Mouse (Mus musculus): ENCODE data around the gene Snx17. TPM values are rescaled to one million over a fixed set of nuclear protein-coding genes. Genes with fewer than 3 reads are reported as not detected.

The Snx17 gene
- polyA plus RNA-seq, 1 experiment, result 87.6 TPM

DNA sequence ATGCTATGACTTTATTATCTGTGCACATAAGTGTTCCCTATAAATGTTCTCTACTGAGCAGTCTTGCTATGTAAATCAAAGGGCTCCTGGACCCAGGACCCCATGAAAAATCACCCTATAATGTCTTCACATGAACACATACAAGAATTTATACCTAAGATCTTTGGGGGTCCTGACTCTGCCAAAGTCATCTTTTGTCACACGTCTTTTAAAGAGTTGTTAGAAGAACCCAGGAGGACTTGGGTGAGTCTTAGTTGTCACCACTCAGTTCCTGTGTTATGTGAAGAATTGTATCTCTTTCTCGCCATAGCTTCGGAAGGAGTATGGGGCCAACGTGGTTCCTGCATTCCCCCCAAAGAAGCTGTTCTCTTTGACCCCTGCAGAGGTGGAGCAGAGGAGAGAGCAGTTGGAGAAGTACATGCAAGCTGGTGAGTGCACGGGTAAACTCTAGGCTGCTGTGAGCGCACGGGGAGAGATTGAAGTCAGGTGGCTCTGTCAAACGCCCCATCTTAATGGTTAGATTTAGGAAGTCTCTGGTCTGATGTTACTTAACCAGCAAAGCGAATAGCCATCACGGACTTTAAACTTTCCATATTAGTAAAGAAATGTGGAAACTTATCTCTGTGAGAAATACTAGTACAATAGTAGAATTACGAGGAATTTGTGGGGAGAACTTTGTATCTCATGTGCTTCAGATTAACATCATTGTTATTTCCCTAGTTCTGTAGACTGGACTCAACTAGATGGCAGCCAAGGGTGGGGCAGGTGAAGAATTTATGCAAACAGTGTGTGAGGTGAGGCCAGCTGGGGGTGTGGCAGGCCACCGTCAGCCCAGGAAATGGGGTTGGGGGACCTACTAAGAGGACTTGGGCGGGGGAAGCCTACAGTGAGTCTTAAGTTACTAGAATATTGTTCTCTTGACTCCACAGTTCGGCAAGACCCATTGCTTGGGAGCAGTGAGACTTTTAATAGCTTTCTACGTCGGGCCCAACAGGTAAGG lies 1.8 kb downstream of the Snx17 start:
- Histone ChIP-seq H3K4me1 (ENCODE audit: control insufficient read depth, insufficient read depth, low read length) (peaks cover 4% of the 10 kb centered on the region), H3K4me3 (ENCODE audit: insufficient read depth, low read length) (no peak overlapping the region), H3K27ac (ENCODE audit: insufficient read depth, low read length) (no peak overlapping the region)
- TF ChIP-seq CTCF (IDR thresholded peaks at IDR 0.05; ENCODE audit: extremely low read depth, insufficient read depth, low read length) (no peak), POLR2A (IDR thresholded peaks at IDR 0.05; ENCODE audit: extremely low read depth, insufficient read depth, low read length) (no peak)

DNA sequence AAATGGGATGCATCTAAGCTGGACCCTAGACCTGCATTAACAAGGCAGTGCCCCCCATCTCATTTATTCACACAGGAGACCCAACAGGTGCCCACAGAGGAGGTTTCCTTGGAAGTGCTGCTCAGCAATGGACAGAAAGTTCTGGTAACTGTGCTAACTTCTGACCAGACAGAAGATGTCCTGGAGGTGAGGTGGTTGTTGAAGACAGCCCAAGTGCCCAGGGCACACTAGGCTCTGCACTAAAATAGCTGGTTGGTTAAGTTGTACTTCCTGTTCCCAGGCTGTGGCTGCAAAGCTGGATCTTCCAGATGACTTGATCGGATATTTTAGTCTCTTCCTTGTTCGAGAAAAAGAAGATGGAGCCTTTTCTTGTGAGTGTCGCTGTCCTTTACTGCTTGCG lies 2.6 kb downstream of the Snx17 start:
- H3K4me3 ChIP-seq (ENCODE audit: insufficient read depth, low read length), result no peak overlapping the region
- H3K4me1 ChIP-seq (ENCODE audit: control insufficient read depth, insufficient read depth, low read length), result peaks cover 4% of the 10 kb centered on the region
- no peak overlapping the region for H3K27ac ChIP-seq (ENCODE audit: insufficient read depth, low read length)
- TF ChIP-seq CTCF (IDR thresholded peaks at IDR 0.05; ENCODE audit: extremely low read depth, insufficient read depth, low read length) (no peak), POLR2A (IDR thresholded peaks at IDR 0.05; ENCODE audit: extremely low read depth, insufficient read depth, low read length) (no peak)

DNA sequence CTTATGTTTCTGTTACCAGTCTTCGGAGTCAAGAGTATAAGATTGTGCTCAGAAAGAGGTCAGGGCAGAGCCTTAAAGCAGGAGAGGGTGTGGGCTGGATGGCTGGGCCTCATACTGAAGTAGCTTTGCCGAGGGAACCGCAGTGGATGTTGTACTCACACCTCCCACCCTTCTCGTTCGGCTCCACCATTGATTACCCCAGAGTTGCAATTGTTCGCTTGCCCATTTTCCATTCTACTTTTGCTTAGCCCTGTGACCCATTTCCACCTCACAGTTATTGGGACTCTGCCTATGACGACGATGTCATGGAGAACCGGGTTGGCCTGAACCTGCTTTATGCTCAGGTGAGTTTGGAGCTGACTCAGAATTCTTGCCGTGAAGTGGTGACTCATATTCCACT lies 3.2 kb downstream of the Snx17 start:
- Histone ChIP-seq H3K27ac (ENCODE audit: insufficient read depth, low read length) (no peak overlapping the region), H3K4me1 (ENCODE audit: control insufficient read depth, insufficient read depth, low read length) (peaks cover 4% of the 10 kb centered on the region), H3K4me3 (ENCODE audit: insufficient read depth, low read length) (no peak overlapping the region)
- TF ChIP-seq POLR2A (IDR thresholded peaks at IDR 0.05; ENCODE audit: extremely low read depth, insufficient read depth, low read length) (no peak), CTCF (IDR thresholded peaks at IDR 0.05; ENCODE audit: extremely low read depth, insufficient read depth, low read length) (no peak)

DNA sequence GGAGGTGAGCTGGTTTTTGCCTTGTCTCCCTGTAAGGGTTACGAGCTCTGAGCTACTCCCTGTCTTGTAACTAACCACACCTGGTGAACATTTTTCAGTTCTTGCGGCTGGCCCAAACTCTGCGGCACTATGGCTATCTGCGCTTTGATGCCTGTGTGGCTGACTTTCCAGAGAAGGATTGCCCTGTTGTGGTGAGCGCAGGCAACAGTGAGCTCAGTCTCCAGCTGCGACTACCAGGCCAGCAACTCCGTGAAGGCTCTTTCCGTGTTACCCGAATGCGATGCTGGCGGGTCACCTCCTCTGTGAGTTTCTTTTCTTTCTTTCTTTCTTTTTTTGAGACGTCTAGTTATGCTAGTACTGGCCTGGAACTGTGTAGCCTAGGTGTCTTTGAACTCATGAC lies 4.0 kb downstream of the Snx17 start:
- TF ChIP-seq POLR2A (IDR thresholded peaks at IDR 0.05; ENCODE audit: extremely low read depth, insufficient read depth, low read length) (no peak), CTCF (IDR thresholded peaks at IDR 0.05; ENCODE audit: extremely low read depth, insufficient read depth, low read length) (no peak)

DNA sequence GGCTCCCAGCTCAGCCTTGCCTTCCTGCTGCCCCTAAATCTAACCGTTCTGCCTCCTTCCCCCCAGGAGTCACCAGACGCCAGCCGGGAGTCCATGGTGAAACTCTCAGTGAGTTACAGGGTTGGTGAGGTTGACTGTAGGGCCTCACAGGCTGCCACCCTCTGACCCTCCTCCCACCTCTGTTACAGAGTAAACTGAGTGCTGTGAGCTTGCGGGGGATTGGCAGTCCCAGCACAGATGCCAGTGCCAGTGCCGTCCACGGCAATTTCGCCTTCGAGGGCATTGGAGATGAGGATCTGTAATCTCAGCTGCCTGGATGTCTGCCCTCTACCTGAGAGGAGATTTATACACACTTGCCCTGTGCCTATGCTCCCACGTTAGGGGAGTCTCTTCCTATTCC lies 5.1 kb downstream of the Snx17 start:
- Histone ChIP-seq H3K4me3 (ENCODE audit: insufficient read depth, low read length) (no peak overlapping the region), H3K4me1 (ENCODE audit: control insufficient read depth, insufficient read depth, low read length) (peaks cover 2% of the 10 kb centered on the region; the same call in 1 of the 2 replicates), H3K27ac (ENCODE audit: insufficient read depth, low read length) (no peak overlapping the region)
- TF ChIP-seq POLR2A (IDR thresholded peaks at IDR 0.05; ENCODE audit: extremely low read depth, insufficient read depth, low read length) (peak; percentile 5; the same call in 1 of the 2 replicates), CTCF (IDR thresholded peaks at IDR 0.05; ENCODE audit: extremely low read depth, insufficient read depth, low read length) (no peak)

More for the DNA sequence above, 4.0 kb downstream of the Snx17 start:
- Histone ChIP-seq H3K4me1 (ENCODE audit: control insufficient read depth, insufficient read depth, low read length) (peaks cover 2% of the 10 kb centered on the region; the same call in 1 of the 2 replicates), H3K4me3 (ENCODE audit: insufficient read depth, low read length) (no peak overlapping the region), H3K27ac (ENCODE audit: insufficient read depth, low read length) (no peak overlapping the region)

DNA sequence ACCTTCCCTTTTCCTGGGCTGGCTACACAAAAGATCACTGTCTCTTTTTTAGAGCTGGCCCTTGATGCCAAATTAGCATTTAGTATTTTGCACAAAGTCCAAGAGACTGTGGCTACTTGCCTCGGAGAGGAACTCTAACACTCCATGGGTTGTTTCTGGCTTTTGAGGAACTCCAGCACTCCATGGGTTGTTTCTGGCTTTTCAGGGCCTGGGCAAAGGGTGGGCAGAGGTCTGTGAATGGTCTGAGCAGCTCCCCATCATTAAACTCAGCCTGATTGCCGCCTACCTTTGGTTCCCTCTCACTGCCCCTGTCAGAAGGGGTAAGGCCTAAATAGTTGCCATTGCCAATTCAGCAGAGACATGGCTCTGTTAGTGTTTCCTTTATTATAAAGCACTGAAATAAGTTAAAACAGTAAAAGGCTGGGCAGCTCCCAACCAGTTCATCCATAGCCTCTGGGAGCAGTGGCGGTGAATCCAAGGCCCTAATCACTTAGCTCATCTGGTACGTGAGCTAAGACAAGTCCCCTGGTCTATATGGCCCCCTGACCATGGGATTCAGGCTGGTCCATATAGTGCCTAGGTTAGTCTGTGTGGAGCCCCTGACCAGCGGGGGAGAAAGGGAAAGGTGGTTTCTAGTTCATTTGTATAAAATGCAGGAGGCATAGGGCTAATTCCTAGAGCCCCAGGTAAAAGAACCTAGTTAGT lies 5.7 kb downstream of the Snx17 start:
- no peak overlapping the region for H3K4me3 ChIP-seq (ENCODE audit: insufficient read depth, low read length)
- peaks cover 2% of the 10 kb centered on the region; the same call in 1 of the 2 replicates for H3K4me1 ChIP-seq (ENCODE audit: control insufficient read depth, insufficient read depth, low read length)
- no peak overlapping the region for H3K27ac ChIP-seq (ENCODE audit: insufficient read depth, low read length)
- no peak for TF ChIP-seq CTCF (IDR thresholded peaks at IDR 0.05; ENCODE audit: extremely low read depth, insufficient read depth, low read length)
- TF ChIP-seq POLR2A (IDR thresholded peaks at IDR 0.05; ENCODE audit: extremely low read depth, insufficient read depth, low read length), result peak; percentile 43; the same call in 1 of the 2 replicates

GRCm38 (mm10) chr5:31199321-31199892 lies 6.4 kb downstream of the Snx17 start:
- H3K4me3 ChIP-seq (ENCODE audit: insufficient read depth, low read length), result no peak overlapping the region
- H3K27ac ChIP-seq (ENCODE audit: insufficient read depth, low read length), result no peak overlapping the region
- no peak for TF ChIP-seq CTCF (IDR thresholded peaks at IDR 0.05; ENCODE audit: extremely low read depth, insufficient read depth, low read length)
- TF ChIP-seq POLR2A (IDR thresholded peaks at IDR 0.05; ENCODE audit: extremely low read depth, insufficient read depth, low read length), result no peak; the same call in 1 of the 2 replicates

GRCm38 (mm10) chr5:31199893-31200292 lies 6.9 kb downstream of the Snx17 start:
- H3K4me1 ChIP-seq (ENCODE audit: control insufficient read depth, insufficient read depth, low read length), result no peaks in the 10 kb centered on the region
- H3K4me3 ChIP-seq (ENCODE audit: insufficient read depth, low read length), result no peak overlapping the region
- H3K27ac ChIP-seq (ENCODE audit: insufficient read depth, low read length), result no peak overlapping the region
- TF ChIP-seq POLR2A (IDR thresholded peaks at IDR 0.05; ENCODE audit: extremely low read depth, insufficient read depth, low read length), result peak; percentile 51; the same call in 1 of the 2 replicates
- 0 out of 2 replicates have a peak, but pooled peaks have one; percentile 15 for TF ChIP-seq CTCF (IDR thresholded peaks at IDR 0.05; ENCODE audit: extremely low read depth, insufficient read depth, low read length)

More at GRCm38 (mm10) chr5:31199321-31199892, 6.4 kb downstream of the Snx17 start:
- H3K4me1 ChIP-seq (ENCODE audit: control insufficient read depth, insufficient read depth, low read length), result no peaks in the 10 kb centered on the region

GRCm38 (mm10) chr5:31200327-31200768 lies 7.3 kb downstream of the Snx17 start:
- TF ChIP-seq CTCF (IDR thresholded peaks at IDR 0.05; ENCODE audit: extremely low read depth, insufficient read depth, low read length) (no peak), POLR2A (IDR thresholded peaks at IDR 0.05; ENCODE audit: extremely low read depth, insufficient read depth, low read length) (no peak)
- H3K4me3 ChIP-seq (ENCODE audit: insufficient read depth, low read length), result no peak overlapping the region
- no peak overlapping the region for H3K27ac ChIP-seq (ENCODE audit: insufficient read depth, low read length)
- H3K4me1 ChIP-seq (ENCODE audit: control insufficient read depth, insufficient read depth, low read length), result no peaks in the 10 kb centered on the region
